Mouse (Mus musculus): ENCODE measurements around the gene Parp4.

The Parp4 gene

DNA sequence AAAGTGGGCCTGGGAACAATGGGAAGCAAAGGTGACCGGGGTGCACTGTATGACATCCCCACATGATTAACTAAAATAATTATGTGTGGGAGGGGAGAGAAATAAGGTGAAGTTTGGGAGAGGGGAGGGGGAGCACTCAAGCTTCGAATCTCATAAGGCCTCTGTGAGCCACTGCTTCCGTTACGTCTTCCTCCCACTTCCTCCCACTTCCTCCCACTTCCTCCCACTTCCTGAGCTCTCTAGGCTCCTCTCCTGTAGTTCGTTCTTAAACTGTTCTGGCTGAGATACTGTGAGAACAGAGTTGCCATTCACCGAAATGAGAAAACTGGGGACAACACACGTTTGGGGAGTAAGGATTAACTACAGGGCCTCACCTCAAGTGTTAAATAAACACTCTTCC, 7.9 kb upstream of the Parp4 start:
- no peak for TF ChIP-seq POU5F1 (IDR thresholded peaks at IDR 0.05; ENCODE audit: borderline replicate concordance, low read length)
- no peak for TF ChIP-seq CTCF (conservative IDR thresholded peaks at IDR 0.05; ENCODE audit: low read length)
- TF ChIP-seq NANOG (IDR thresholded peaks at IDR 0.05; ENCODE audit: borderline replicate concordance, low read length): no peak
- H3K36me3 ChIP-seq (ENCODE audit: insufficient read depth, low read length): peaks cover 11% of the 10 kb centered on the region
- H3K27me3 ChIP-seq (ENCODE audit: insufficient read depth, low read length): 0 out of 2 replicates have a peak, but pooled peaks cover 3% of the 10 kb centered on the region

GRCm38 (mm10) chr14:56569041-56569440, 6.4 kb upstream of the Parp4 start:
- Histone ChIP-seq H3K4me3 (replicated peaks; ENCODE audit: low read length) (no peak overlapping the region), H3K27me3 (ENCODE audit: insufficient read depth, low read length) (0 out of 2 replicates have a peak, but pooled peaks cover 3% of the 10 kb centered on the region), H3K4me1 (replicated peaks; ENCODE audit: low read depth, low read length) (no peaks in the 10 kb centered on the region; the same call in 1 of the 2 replicates), H3K36me3 (ENCODE audit: insufficient read depth, low read length) (no peaks in the 10 kb centered on the region), H3K9me3 (ENCODE audit: low read length) (no peaks in the 10 kb centered on the region)
- TF ChIP-seq CTCF (conservative IDR thresholded peaks at IDR 0.05; ENCODE audit: low read length): no peak
- TF ChIP-seq POU5F1 (IDR thresholded peaks at IDR 0.05; ENCODE audit: borderline replicate concordance, low read length): no peak
- no peak for TF ChIP-seq NANOG (IDR thresholded peaks at IDR 0.05; ENCODE audit: borderline replicate concordance, low read length)

More for the DNA sequence above, 7.9 kb upstream of the Parp4 start:
- H3K9me3 ChIP-seq (ENCODE audit: low read length): no peaks in the 10 kb centered on the region
- no peak overlapping the region for H3K4me3 ChIP-seq (replicated peaks; ENCODE audit: low read length)
- H3K4me1 ChIP-seq (replicated peaks; ENCODE audit: low read depth, low read length): no peaks in the 10 kb centered on the region; the same call in 1 of the 2 replicates

GRCm38 (mm10) chr14:56571310-56572093, 3.9 kb upstream of the Parp4 start:
- Histone ChIP-seq H3K36me3 (ENCODE audit: insufficient read depth, low read length) (no peaks in the 10 kb centered on the region), H3K4me1 (replicated peaks; ENCODE audit: low read depth, low read length) (peaks cover 16% of the 10 kb centered on the region), H3K4me3 (replicated peaks; ENCODE audit: low read length) (peak overlapping the region; percentile 94), H3K9me3 (ENCODE audit: low read length) (no peaks in the 10 kb centered on the region), H3K27me3 (ENCODE audit: insufficient read depth, low read length) (0 out of 2 replicates have a peak, but pooled peaks cover 3% of the 10 kb centered on the region)
- TF ChIP-seq NANOG (IDR thresholded peaks at IDR 0.05; ENCODE audit: borderline replicate concordance, low read length): no peak
- TF ChIP-seq POU5F1 (IDR thresholded peaks at IDR 0.05; ENCODE audit: borderline replicate concordance, low read length): no peak
- no peak for TF ChIP-seq CTCF (conservative IDR thresholded peaks at IDR 0.05; ENCODE audit: low read length)

DNA sequence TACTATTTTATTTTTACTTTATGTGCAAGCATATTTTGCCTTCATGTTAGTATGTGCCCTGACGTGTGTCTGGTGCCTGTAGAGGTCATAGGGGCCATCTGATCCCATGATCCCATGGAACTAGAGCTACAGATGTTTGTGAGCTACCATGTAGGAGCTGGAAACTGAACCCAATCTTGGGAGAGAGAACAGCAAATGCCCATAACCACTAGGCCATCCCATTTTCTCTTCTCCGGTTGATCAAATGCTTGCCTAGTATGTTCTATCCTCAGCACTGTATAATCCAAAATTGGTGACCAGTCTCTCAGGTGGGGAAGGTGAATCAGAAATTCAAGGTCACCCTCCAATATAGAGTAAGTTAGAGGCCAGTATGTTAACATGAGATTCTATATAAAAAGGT, 2.9 kb upstream of the Parp4 start:
- no peaks in the 10 kb centered on the region for H3K9me3 ChIP-seq (ENCODE audit: low read length)
- H3K4me1 ChIP-seq (replicated peaks; ENCODE audit: low read depth, low read length): peaks cover 22% of the 10 kb centered on the region
- no peak overlapping the region for H3K4me3 ChIP-seq (replicated peaks; ENCODE audit: low read length)
- no peaks in the 10 kb centered on the region for H3K36me3 ChIP-seq (ENCODE audit: insufficient read depth, low read length)
- TF ChIP-seq POU5F1 (IDR thresholded peaks at IDR 0.05; ENCODE audit: borderline replicate concordance, low read length) (no peak), NANOG (IDR thresholded peaks at IDR 0.05; ENCODE audit: borderline replicate concordance, low read length) (no peak), CTCF (conservative IDR thresholded peaks at IDR 0.05; ENCODE audit: low read length) (no peak)
- H3K27me3 ChIP-seq (ENCODE audit: insufficient read depth, low read length): 0 out of 2 replicates have a peak, but pooled peaks cover 3% of the 10 kb centered on the region

- no peaks in the 10 kb centered on the region for H3K27me3 ChIP-seq (ENCODE audit: insufficient read depth, low read length)
- H3K4me1 ChIP-seq (replicated peaks; ENCODE audit: low read depth, low read length): peaks cover 34% of the 10 kb centered on the region
- H3K9me3 ChIP-seq (ENCODE audit: low read length): no peaks in the 10 kb centered on the region
- peak overlapping the region; percentile 78 for H3K4me3 ChIP-seq (replicated peaks; ENCODE audit: low read length)
- no peaks in the 10 kb centered on the region for H3K36me3 ChIP-seq (ENCODE audit: insufficient read depth, low read length)
- TF ChIP-seq NANOG (IDR thresholded peaks at IDR 0.05; ENCODE audit: borderline replicate concordance, low read length) (0 out of 2 replicates have a peak, but pooled peaks have one; percentile 18), POU5F1 (IDR thresholded peaks at IDR 0.05; ENCODE audit: borderline replicate concordance, low read length) (no peak), CTCF (conservative IDR thresholded peaks at IDR 0.05; ENCODE audit: low read length) (no peak)
Observed at GRCm38 (mm10) chr14:56575969-56576901, 816 bp downstream of the Parp4 start.

- no peak for TF ChIP-seq CTCF (conservative IDR thresholded peaks at IDR 0.05; ENCODE audit: low read length)
- no peak for TF ChIP-seq NANOG (IDR thresholded peaks at IDR 0.05; ENCODE audit: borderline replicate concordance, low read length)
- TF ChIP-seq POU5F1 (IDR thresholded peaks at IDR 0.05; ENCODE audit: borderline replicate concordance, low read length): no peak
Observed at GRCm38 (mm10) chr14:56579011-56579410, 3.6 kb downstream of the Parp4 start.

DNA sequence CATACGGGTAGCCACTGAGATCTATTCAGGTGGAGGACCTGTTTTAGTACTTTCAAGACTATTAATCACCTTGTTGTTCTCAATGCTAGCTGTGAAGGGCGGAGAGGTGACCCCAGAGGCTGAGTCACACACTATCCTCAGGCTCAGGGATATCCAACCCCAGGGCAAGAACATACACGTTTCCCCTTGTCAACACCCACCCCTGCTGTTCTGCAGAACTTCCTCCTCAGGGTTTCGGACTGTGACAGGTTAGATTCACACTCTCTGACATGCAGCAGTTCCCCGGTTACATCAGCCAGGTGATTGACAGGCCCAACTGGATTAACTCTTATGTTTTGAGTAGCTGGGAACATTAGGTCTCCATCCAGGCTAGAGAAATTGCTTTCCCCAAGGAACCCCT, 5.7 kb downstream of the Parp4 start:
- no peak for TF ChIP-seq NANOG (IDR thresholded peaks at IDR 0.05; ENCODE audit: borderline replicate concordance, low read length)
- TF ChIP-seq POU5F1 (IDR thresholded peaks at IDR 0.05; ENCODE audit: borderline replicate concordance, low read length): no peak
- no peak for TF ChIP-seq CTCF (conservative IDR thresholded peaks at IDR 0.05; ENCODE audit: low read length)
- peaks cover 26% of the 10 kb centered on the region for H3K4me1 ChIP-seq (replicated peaks; ENCODE audit: low read depth, low read length)
- no peaks in the 10 kb centered on the region for H3K27me3 ChIP-seq (ENCODE audit: insufficient read depth, low read length)
- H3K9me3 ChIP-seq (ENCODE audit: low read length): no peaks in the 10 kb centered on the region
- H3K36me3 ChIP-seq (ENCODE audit: insufficient read depth, low read length): no peaks in the 10 kb centered on the region
- no peak overlapping the region for H3K4me3 ChIP-seq (replicated peaks; ENCODE audit: low read length)

More at GRCm38 (mm10) chr14:56579011-56579410, 3.6 kb downstream of the Parp4 start:
- Histone ChIP-seq H3K27me3 (ENCODE audit: insufficient read depth, low read length) (no peaks in the 10 kb centered on the region), H3K36me3 (ENCODE audit: insufficient read depth, low read length) (no peaks in the 10 kb centered on the region), H3K4me1 (replicated peaks; ENCODE audit: low read depth, low read length) (peaks cover 38% of the 10 kb centered on the region), H3K4me3 (replicated peaks; ENCODE audit: low read length) (no peak overlapping the region), H3K9me3 (ENCODE audit: low read length) (no peaks in the 10 kb centered on the region)

DNA sequence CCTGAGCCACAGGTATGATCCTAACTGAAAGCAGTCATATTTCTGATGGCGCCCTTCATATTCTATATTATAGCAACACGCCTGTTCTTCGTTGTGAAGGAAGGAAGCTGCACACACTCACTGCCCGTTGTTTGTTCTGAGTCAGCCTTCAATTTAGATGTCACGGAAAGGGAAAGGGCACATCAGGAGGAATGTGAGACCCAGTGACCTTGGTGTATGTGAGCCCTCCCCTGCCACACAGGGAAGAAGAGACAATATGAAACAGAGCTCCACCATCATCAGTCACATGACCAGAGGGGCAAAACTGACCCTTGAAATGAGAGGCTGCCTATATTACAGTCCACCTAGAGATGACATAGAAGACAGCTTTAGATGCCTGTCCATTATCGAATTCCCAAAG, 6.9 kb downstream of the Parp4 start:
- no peak overlapping the region for H3K4me3 ChIP-seq (replicated peaks; ENCODE audit: low read length)
- TF ChIP-seq CTCF (conservative IDR thresholded peaks at IDR 0.05; ENCODE audit: low read length) (no peak), NANOG (IDR thresholded peaks at IDR 0.05; ENCODE audit: borderline replicate concordance, low read length) (no peak), POU5F1 (IDR thresholded peaks at IDR 0.05; ENCODE audit: borderline replicate concordance, low read length) (no peak)
- H3K27me3 ChIP-seq (ENCODE audit: insufficient read depth, low read length): no peaks in the 10 kb centered on the region
- H3K9me3 ChIP-seq (ENCODE audit: low read length): no peaks in the 10 kb centered on the region
- H3K4me1 ChIP-seq (replicated peaks; ENCODE audit: low read depth, low read length): peaks cover 16% of the 10 kb centered on the region
- no peaks in the 10 kb centered on the region for H3K36me3 ChIP-seq (ENCODE audit: insufficient read depth, low read length)
